Mouse (Mus musculus) brain, embryonic 14.5 days (tissue): ENCODE measurements at regions not wholly inside any gene's neighbourhood (a gene's known extent, or its start where the extent isn't known, plus 50 kb on each side); places are given as distances from the start of the nearest gene placed in this dataset.

Experiments used
- CTCF ChIP-seq: fragments of 200-500 bp; IDR thresholded peaks from 2 replicates; pipeline ENCODE4 v1.5.1; 2012; ENCODE audit warnings: inconsistent platforms, mild to moderate bottlenecking, moderate library complexity, borderline replicate concordance; ENCODE audit not compliant: insufficient read depth, insufficient read length; ENCODE audit errors: extremely low read depth
- POLR2A ChIP-seq: fragments of 200-500 bp; IDR thresholded peaks from 2 replicates; pipeline ENCODE4 v1.6.1; 2012; ENCODE audit warnings: mild to moderate bottlenecking, inconsistent platforms, borderline replicate concordance; ENCODE audit not compliant: poor library complexity, insufficient read depth, insufficient read length, severe bottlenecking; ENCODE audit errors: extremely low read depth

DNA sequence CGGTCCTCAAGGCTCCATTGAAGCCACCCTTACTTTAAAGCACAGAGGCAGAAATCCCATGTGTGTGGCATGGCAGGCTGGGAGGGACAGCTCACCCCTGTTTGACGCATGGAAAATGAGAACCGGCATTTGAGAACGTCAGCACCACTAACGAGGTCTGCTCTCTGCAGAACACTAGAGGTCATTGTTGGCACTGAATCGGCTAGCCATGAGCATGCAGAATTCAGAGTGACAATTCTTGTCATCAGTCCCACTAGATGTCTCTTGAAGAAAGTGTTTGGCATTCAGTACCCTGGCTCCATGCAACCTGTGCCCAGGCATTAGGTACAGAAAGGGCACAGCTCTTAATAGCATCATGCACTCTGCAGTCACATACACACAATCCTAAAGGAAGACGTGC lies 139.3 kb downstream of the Cand1 start:
- no peak for TF ChIP-seq POLR2A
- peak; percentile 39; the same call in 1 of the 2 replicates for TF ChIP-seq CTCF
